Mouse (Mus musculus): Measurements from ENCODE around the gene Nav1.

The Nav1 gene

GRCm38 (mm10) chr1:135607019-135607418 is at the start of gene Nav1:
Gene Nav1 (minus strand): TSS chr1:135607295.
- DNase-seq (ENCODE audit: low read depth): no peak

DNA sequence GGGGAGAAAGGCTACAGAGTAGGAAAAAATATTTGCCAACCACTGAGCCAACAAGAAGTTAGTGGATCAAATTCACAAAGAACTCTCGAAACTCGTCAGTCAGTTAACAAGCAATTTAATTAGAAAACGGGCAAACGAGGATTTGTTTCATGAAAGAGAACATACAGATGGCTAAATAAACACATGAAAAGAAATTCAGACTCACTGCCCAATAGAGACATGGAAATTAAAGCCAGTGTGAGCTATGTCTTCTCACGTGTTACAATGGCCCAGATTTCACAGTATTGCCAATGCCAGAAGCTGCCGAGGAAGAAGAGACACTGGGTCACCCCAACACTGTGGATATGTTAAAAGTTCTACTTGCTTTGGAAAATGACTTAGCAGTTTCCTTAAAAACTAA is 46.8 kb upstream of the Nav1 start:
- DNase-seq (ENCODE audit: low read depth): no peak

DNA sequence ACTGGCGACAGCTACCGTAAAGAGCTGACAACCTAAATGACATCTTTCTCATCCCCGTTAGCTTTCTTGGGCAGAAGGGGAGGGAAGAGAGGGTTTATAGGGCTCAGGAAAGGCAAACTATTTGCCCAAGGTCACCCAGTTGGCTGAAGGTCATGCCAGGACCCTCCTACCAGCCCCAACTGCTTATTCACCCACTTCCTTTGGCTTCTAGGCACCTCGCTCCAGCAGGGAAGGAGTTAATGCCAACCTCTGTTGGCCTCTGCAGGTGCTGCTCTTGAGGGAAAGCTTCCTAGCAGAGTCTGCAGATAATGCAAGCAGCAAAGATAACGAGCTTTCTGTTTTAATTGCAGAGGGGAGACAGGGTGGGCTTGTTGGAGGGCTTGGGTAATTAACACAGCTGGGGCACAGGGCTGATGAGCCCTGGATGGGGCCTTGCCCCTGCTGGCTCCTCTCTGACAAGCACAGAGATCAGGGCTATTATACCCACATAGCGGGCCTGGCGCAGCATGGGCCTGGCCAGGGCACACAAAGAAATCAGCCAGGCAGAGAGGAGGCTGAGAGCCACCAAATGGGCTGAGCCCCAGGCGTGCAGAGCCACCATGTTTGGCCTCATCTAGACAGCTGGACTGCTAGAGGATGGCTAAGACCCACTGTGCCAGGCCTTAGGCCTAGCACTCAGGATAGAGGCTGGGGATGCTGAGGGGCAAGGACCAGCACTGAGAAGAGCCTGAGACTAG is 38.5 kb upstream of the Nav1 start:
- DNase-seq (ENCODE audit: low read depth): no peak

GRCm38 (mm10) chr1:135644110-135644509 is 37.0 kb upstream of the Nav1 start:
- DNase-seq (ENCODE audit: low read depth): no peak

DNA sequence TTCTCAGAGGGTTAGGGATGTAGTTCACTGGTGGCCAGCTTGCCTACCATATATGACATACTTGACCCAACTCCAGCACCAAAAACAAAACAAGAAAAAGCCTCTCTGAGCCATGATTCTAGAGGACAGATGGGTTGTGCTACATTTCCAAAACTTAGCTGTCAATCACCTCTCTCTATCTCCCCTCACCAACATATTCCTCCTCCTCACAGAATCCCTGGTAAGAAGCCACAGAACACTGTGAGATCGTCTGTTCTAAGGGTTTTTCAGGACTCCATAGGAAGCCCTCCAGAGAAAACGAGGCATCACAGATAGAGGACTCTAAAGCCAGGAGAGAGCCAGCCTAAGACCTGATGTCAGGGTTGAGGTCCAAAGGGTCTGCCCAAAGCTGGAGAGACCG is 36.6 kb upstream of the Nav1 start:
- no peak for DNase-seq (ENCODE audit: low read depth)

GRCm38 (mm10) chr1:135639853-135640252 is 32.8 kb upstream of the Nav1 start:
- no peak for DNase-seq (ENCODE audit: low read depth)

- DNase-seq (ENCODE audit: low read depth): no peak
These were observed 32.0 kb upstream of the Nav1 start for GRCm38 (mm10) chr1:135639093-135639492.

DNA sequence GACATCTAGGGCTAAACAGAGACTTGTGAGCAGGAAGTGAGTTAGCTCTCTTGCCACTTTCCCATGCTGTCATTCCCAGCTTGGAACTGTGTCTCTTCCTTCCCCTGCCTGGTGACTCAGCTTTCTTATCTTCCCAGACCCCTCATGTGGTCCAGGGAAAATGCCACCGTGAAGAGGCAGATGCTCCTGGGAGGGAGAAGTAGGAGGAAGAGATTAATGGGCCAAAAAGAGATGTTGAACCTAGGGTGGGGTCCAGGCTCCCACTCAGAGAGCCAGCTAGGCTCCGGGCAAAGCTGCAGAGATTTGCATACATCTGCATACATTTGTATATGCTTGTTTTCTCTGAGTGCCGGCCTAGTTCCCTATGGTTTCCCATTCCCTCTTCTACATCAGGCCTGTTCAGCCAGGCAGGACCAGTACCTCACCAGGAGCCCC is 30.5 kb upstream of the Nav1 start:
- DNase-seq (ENCODE audit: low read depth): peak; percentile 52

- DNase-seq (ENCODE audit: low read depth): peak; percentile 94
These were observed 29.0 kb upstream of the Nav1 start for GRCm38 (mm10) chr1:135636111-135636511.

- peak; percentile 44 for DNase-seq (ENCODE audit: low read depth)
These were observed 28.4 kb upstream of the Nav1 start for GRCm38 (mm10) chr1:135635323-135636064.

- DNase-seq (ENCODE audit: low read depth): peak; percentile 80
These were observed 27.7 kb upstream of the Nav1 start for GRCm38 (mm10) chr1:135634791-135635190.

GRCm38 (mm10) chr1:135633884-135634283 is 26.8 kb upstream of the Nav1 start:
- no peak for DNase-seq (ENCODE audit: low read depth)

- DNase-seq (ENCODE audit: low read depth): no peak
These were observed 26.4 kb upstream of the Nav1 start for GRCm38 (mm10) chr1:135633478-135633877.

- DNase-seq (ENCODE audit: low read depth): no peak
These were observed 25.1 kb upstream of the Nav1 start for GRCm38 (mm10) chr1:135632199-135632598.

- DNase-seq (ENCODE audit: low read depth): peak; percentile 43
These were observed 24.4 kb upstream of the Nav1 start for GRCm38 (mm10) chr1:135631515-135631914.

- peak; percentile 75 for DNase-seq (ENCODE audit: low read depth)
These were observed 22.8 kb upstream of the Nav1 start for GRCm38 (mm10) chr1:135629846-135630245.

DNA sequence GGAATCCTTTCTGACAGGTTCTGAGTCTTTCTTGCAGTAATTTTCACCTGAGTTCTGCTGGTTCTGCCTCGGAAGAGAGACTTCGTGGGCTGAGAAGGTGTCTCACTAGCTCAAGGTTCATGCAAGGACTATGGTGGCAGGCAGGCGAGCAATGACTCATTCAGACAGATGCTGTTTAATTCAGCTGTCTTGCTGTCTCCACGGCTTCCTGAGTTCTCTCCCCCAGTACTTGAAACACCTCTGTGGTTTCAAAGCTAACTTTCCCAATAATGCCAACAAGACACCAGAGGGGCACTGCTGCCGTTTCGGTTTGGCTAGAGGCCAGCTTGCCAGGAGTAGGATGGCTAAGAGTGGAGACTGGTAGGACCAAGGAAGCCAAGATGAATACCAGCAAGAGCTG is 19.1 kb upstream of the Nav1 start:
- DNase-seq (ENCODE audit: low read depth): no peak

GRCm38 (mm10) chr1:135625741-135626140 is 18.6 kb upstream of the Nav1 start:
- no peak for DNase-seq (ENCODE audit: low read depth)

DNA sequence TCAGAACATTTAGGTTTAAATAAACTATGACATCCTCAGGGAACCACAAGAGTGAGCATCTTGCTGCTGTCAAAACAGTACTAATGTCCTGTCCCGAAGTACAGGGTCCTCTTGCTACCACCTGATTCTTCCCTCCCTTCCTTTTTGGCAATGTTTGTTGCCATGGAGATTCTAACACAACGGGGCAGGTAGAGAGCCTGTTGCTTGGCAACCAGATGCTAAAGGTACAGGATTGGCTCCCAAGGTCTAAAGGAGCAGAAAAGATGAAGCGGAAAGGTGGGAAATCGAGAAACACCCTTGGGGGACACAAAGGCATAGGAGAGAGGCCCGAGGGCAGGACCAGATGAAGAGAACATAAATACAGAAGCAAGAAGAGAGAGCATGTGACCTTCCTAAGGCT is 17.6 kb upstream of the Nav1 start:
- DNase-seq (ENCODE audit: low read depth): no peak

GRCm38 (mm10) chr1:135623136-135623535 is 16.0 kb upstream of the Nav1 start:
- peak; percentile 78 for DNase-seq (ENCODE audit: low read depth)

DNA sequence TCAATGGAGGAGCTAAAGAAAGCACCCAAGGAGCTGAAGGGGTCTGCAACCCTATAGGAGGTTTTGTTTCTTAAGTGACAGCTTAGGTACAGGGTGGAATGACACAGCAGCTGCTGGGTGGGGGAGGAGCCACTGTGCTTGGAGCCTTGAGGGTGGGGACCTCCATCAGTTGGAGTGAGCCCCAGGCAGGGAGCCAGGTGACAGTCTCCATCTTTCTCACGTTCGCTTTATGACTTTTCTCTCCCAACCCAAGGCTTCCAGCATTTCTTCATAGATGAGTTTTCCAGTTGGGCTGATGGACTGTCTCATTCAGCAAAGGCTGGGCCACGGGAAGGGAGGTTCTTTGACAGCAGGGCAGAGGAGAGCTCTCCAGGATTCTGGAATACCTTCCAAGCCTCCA is 14.2 kb upstream of the Nav1 start:
- DNase-seq (ENCODE audit: low read depth): no peak

DNA sequence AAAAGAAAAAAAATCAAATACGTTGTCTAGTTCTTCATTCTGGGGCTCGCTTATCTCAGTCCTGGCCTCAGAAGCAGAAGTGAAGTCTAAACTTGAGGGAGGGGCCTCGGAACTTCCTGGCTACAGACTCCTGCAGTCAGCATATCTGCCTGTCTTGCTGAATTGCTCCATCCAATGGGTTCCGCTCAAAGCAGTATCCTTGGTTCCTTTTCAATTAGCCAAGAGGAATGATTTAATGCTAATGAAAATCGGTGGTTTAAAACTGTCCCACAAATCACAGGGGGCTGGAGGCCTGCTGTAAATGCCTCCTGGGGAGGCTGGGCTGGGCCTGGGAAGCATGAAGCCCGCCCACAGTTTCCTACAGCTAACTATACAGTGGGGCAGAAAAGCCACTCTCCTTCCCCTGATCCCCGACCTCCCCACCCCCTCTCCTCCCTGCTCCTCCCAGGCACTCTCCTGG is 12.9 kb upstream of the Nav1 start:
- no peak for DNase-seq (ENCODE audit: low read depth)

- no peak for DNase-seq (ENCODE audit: low read depth)
These were observed 12.0 kb upstream of the Nav1 start for GRCm38 (mm10) chr1:135619130-135619529.
